Mouse (Mus musculus) CH12.LX (cell line): ENCODE results near the gene Rassf5. TPM values are rescaled to one million over a fixed set of nuclear protein-coding genes. Genes with fewer than 3 reads are reported as not detected.

Experiments used
- DNase-seq: peaks from one replicate; pipeline ENCODE4 v3.0.0-alpha.2; 2013; ENCODE audit errors: extremely low read depth
- H3K27ac ChIP-seq: 2 replicates; pipeline ENCODE4 v1.5.1; 2012; ENCODE audit warnings: low read depth, mild to moderate bottlenecking, control low read depth, moderate library complexity; ENCODE audit not compliant: insufficient read depth
- H3K27me3 ChIP-seq: replicated peaks from 2 replicates; pipeline ENCODE3; 2012; ENCODE audit warnings: inconsistent platforms
- H3K36me3 ChIP-seq, 2 experiments: replicated peaks in 1 of 2; 2 replicates each; pipeline versions ENCODE3 to v1.6.1; 2012; ENCODE audit warnings: inconsistent platforms in 1 of 2, low read length in 1 of 2, mild to moderate bottlenecking in 1 of 2, mixed read lengths in 1 of 2, moderate library complexity in 1 of 2; ENCODE audit not compliant: control insufficient read depth in 1 of 2, insufficient read depth in 1 of 2
- H3K4me1 ChIP-seq, 2 experiments: 2 replicates each; pipeline ENCODE4 v1.6.1; 2012; ENCODE audit warnings: inconsistent platforms in 1 of 2, moderate library complexity in 1 of 2; ENCODE audit not compliant: insufficient read depth in 2 of 2, control insufficient read depth in 1 of 2
- H3K4me2 ChIP-seq: 2 replicates; pipeline ENCODE4 v1.6.1; 2012; ENCODE audit warnings: low read depth, mild to moderate bottlenecking, control low read depth; ENCODE audit not compliant: poor library complexity, insufficient read depth, severe bottlenecking
- H3K4me3 ChIP-seq, 3 experiments: fragments of 150-350 bp in 1 of 3; sonication (generic) in 1 of 3; replicated peaks in 1 of 3; 2 replicates each; pipeline versions ENCODE3 to v1.5.1; 2011 to 2012; ENCODE audit warnings: low read depth in 2 of 3, low read length in 2 of 3, mild to moderate bottlenecking in 2 of 3, moderate library complexity in 2 of 3, control low read depth in 1 of 3, improper control_type of control experiment in 1 of 3, inconsistent platforms in 1 of 3, mixed read lengths in 1 of 3; ENCODE audit not compliant: poor library complexity in 1 of 3
- H3K79me2 ChIP-seq: replicated peaks from 2 replicates; pipeline ENCODE4 v1.6.1; 2012; ENCODE audit warnings: mild to moderate bottlenecking, moderate library complexity; ENCODE audit not compliant: control insufficient read depth, poor library complexity, insufficient read depth, severe bottlenecking; ENCODE audit errors: extremely low read depth
- H3K9ac ChIP-seq: 2 replicates; pipeline ENCODE4 v1.6.1; 2012; ENCODE audit warnings: low read depth, mild to moderate bottlenecking, control low read depth, moderate library complexity; ENCODE audit not compliant: insufficient read depth
- H3K9me3 ChIP-seq: replicated peaks from 2 replicates; pipeline ENCODE3; 2012; ENCODE audit warnings: low read length, inconsistent platforms, mixed read lengths
- CHD1 ChIP-seq: IDR thresholded peaks from 2 replicates; pipeline ENCODE4 v1.6.1; 2012; ENCODE audit warnings: low read depth, low read length, improper control_type of control experiment, inconsistent platforms
- CHD2 ChIP-seq: IDR thresholded peaks from 2 replicates; pipeline ENCODE4 v1.6.1; 2011; ENCODE audit warnings: low read length, improper control_type of control experiment
- E2F4 ChIP-seq: IDR thresholded peaks from 2 replicates; pipeline ENCODE4 v1.6.1; 2011; ENCODE audit warnings: low read depth, low read length, improper control_type of control experiment; ENCODE audit not compliant: insufficient replicate concordance
- ELF1 ChIP-seq: IDR thresholded peaks from 2 replicates; pipeline ENCODE4 v1.6.1; 2014; ENCODE audit warnings: low read depth, mild to moderate bottlenecking, inconsistent platforms, low read length, improper control_type of control experiment
- EP300 ChIP-seq: IDR thresholded peaks from 2 replicates; pipeline ENCODE4 v1.6.1; 2011; ENCODE audit warnings: low read length, improper control_type of control experiment
- HCFC1 ChIP-seq: IDR thresholded peaks from 2 replicates; pipeline ENCODE4 v1.6.1; 2012; ENCODE audit warnings: low read depth, mild to moderate bottlenecking, inconsistent platforms, low read length, improper control_type of control experiment
- JUN ChIP-seq: IDR thresholded peaks from 2 replicates; pipeline ENCODE4 v1.6.1; 2011; ENCODE audit warnings: low read depth, mild to moderate bottlenecking, low read length, improper control_type of control experiment, moderate library complexity; ENCODE audit not compliant: insufficient read depth
- JUND ChIP-seq: conservative IDR thresholded peaks from 2 replicates; pipeline ENCODE4 v1.6.1; 2011; ENCODE audit warnings: low read depth, low read length, improper control_type of control experiment
- KAT2A ChIP-seq: IDR thresholded peaks from 2 replicates; pipeline ENCODE4 v1.6.1; 2012; ENCODE audit warnings: low read length, improper control_type of control experiment, inconsistent platforms; ENCODE audit not compliant: insufficient replicate concordance
- MAX ChIP-seq: IDR thresholded peaks from 2 replicates; pipeline ENCODE4 v1.6.1; 2011; ENCODE audit warnings: low read length, improper control_type of control experiment
- MAZ ChIP-seq: IDR thresholded peaks from 2 replicates; pipeline ENCODE4 v1.6.1; 2012; ENCODE audit warnings: low read depth, mild to moderate bottlenecking, inconsistent platforms, low read length, improper control_type of control experiment, moderate library complexity
- MYC ChIP-seq: IDR thresholded peaks from 2 replicates; pipeline ENCODE4 v1.6.1; 2011; ENCODE audit warnings: low read depth, mild to moderate bottlenecking, improper control_type of control experiment, low read length
- NELFE ChIP-seq: IDR thresholded peaks from 2 replicates; pipeline ENCODE4 v1.6.1; 2011; ENCODE audit warnings: low read depth, low read length, improper control_type of control experiment
- PAX5 ChIP-seq: IDR thresholded peaks from 2 replicates; pipeline ENCODE4 v1.6.1; 2012; ENCODE audit warnings: low read length, inconsistent platforms, mixed read lengths
- POLR2AphosphoS2 ChIP-seq: IDR thresholded peaks from 2 replicates; pipeline ENCODE4 v1.6.1; 2011; ENCODE audit warnings: low read depth, low read length, improper control_type of control experiment
- RCOR1 ChIP-seq: conservative IDR thresholded peaks from 2 replicates; pipeline ENCODE4 v1.6.1; 2012; ENCODE audit warnings: low read depth, mild to moderate bottlenecking, inconsistent platforms, low read length, improper control_type of control experiment
- SIN3A ChIP-seq: IDR thresholded peaks from 2 replicates; pipeline ENCODE4 v1.6.1; 2012; ENCODE audit warnings: low read length, improper control_type of control experiment, inconsistent platforms
- SMC3 ChIP-seq: IDR thresholded peaks from 2 replicates; pipeline ENCODE4 v1.6.1; 2011; ENCODE audit warnings: low read depth, low read length, improper control_type of control experiment
- TBP ChIP-seq: conservative IDR thresholded peaks from 2 replicates; pipeline ENCODE4 v1.6.1; 2011; ENCODE audit warnings: low read depth, low read length, improper control_type of control experiment
- TCF12 ChIP-seq: IDR thresholded peaks from 2 replicates; pipeline ENCODE4 v1.6.1; 2014; ENCODE audit warnings: low read depth, mild to moderate bottlenecking, inconsistent platforms, low read length, improper control_type of control experiment
- ZC3H11A ChIP-seq: IDR thresholded peaks from 2 replicates; pipeline ENCODE4 v1.6.1; 2012; ENCODE audit warnings: low read depth, mild to moderate bottlenecking, inconsistent platforms, low read length, improper control_type of control experiment
- ZMIZ1 ChIP-seq: IDR thresholded peaks from 2 replicates; pipeline ENCODE4 v1.6.1; 2012; ENCODE audit warnings: low read depth, mild to moderate bottlenecking, inconsistent platforms, low read length, improper control_type of control experiment
- ZNF384 ChIP-seq: IDR thresholded peaks from 2 replicates; pipeline ENCODE4 v1.6.1; 2012; ENCODE audit warnings: low read depth, low read length, improper control_type of control experiment, inconsistent platforms
- dilution Hi-C: fragments of 300-500 bp; cut with MboI; formaldehyde crosslinking; loops from 2 replicates; pipeline ENCODE4 v1.14.3; 2020; ENCODE audit warnings: low sequenced_read_pairs; ENCODE audit not compliant: extremely low pct_unique_long_range_greater_than_20kb, extremely low pct_ligation_motif_present
- in situ Hi-C: fragments of 300-500 bp; cut with MboI; formaldehyde crosslinking; loops from 3 replicates; pipeline ENCODE4 v1.14.3; 2019; ENCODE audit warnings: low sequenced_read_pairs, low pct_ligation_motif_present, low pct_unique_long_range_greater_than_20kb, mixed read lengths
- polyA plus RNA-seq: library from polyadenylated mRNA; unstranded; fragments of >175 nt; gene quantifications from 2 replicates; pipeline ENCODE4 v1.2.1, GENCODE M21; 2012; ENCODE audit warnings: low read depth; ENCODE audit not compliant: insufficient read length
- total RNA-seq, 2 experiments: library from RNA; depleted of rRNA; stranded (reverse); fragments of 300-350 nt in 1 of 2; fragments of >200 nt in 1 of 2; gene quantifications; 2 replicates each; pipeline ENCODE4 v1.2.3; 2012 to 2014

Gene Rassf5
- total and polyA plus RNA-seq, 3 experiments: 11.5 to 32.1 (median 16.3) TPM

DNA sequence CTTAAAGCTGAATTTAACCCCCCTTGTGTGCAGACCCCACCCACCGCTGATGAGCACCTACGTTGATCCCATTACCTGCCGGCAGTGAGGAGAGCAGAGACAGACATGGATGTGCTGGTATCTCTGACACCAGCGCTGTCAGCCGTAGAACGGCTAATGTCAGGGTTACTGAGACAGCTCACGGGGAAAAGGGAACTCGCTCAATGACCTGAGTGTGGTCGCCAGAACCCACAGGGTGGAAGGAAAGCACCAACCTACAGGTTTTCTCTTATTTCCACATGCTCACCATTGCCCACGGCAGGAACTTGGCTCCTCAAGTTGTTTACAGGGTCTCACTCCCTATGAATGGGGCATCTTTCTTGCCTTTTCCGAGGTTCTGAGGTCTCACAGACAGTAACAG lies 26.1 kb downstream of the Rassf5 start:
- peaks cover 2% of the 10 kb centered on the region for H3K27me3 ChIP-seq
- dilution Hi-C loops: no loop called here
- no peak overlapping the region for H3K4me2 ChIP-seq
- no peak overlapping the region for H3K27ac ChIP-seq
- H3K9ac ChIP-seq: no peak overlapping the region
- DNase-seq: no peak
- H3K79me2 ChIP-seq: no peaks in the 10 kb centered on the region
- no peaks in the 10 kb centered on the region for H3K36me3 ChIP-seq
- in situ Hi-C loops: loop anchor here (5.0 kb wide), 1 partner anchor 37 kb away; no protein-coding TSS in a partner anchor
- peaks cover 0 to 14% of the 10 kb centered on the region in 2 experiments; a peak in 2 of 4 replicates for H3K4me1 ChIP-seq
- H3K4me3 ChIP-seq: no peak overlapping the region
- no peak for TF ChIP-seq CHD2
- no peak for TF ChIP-seq EP300
- no peak for TF ChIP-seq TBP
- TF ChIP-seq MAX: no peak
- TF ChIP-seq HCFC1: no peak
- no peak for TF ChIP-seq JUN
- no peak for TF ChIP-seq JUND
- TF ChIP-seq ZC3H11A: no peak
- no peak for TF ChIP-seq CHD1
- TF ChIP-seq SMC3: no peak
- TF ChIP-seq ZMIZ1: no peak
- TF ChIP-seq PAX5: no peak
- TF ChIP-seq E2F4: no peak
- H3K9me3 ChIP-seq: no peaks in the 10 kb centered on the region

DNA sequence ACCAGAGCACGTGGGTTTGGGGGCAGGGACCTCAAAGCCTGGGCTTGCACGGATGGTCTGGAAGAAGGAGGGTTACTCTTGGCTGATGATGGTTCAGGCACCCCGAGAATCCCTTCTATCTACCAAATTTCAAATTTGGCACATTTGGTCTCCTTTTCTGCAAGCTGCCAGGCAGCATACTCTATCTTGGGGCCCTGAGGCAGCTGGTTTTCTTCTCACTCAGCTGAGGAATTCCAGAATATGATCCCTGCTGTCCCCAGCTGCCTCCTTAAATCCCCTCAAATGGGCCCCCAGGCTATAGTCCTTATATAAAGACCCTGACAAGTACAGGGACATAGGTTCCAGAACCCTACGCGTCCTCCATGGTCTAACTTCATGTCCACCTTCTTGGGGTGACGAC lies 31.7 kb downstream of the Rassf5 start:
- Histone ChIP-seq H3K9me3 (no peaks in the 10 kb centered on the region), H3K9ac (no peak overlapping the region), H3K4me2 (no peak overlapping the region), H3K27ac (no peak overlapping the region), H3K36me3 (no peaks in the 10 kb centered on the region), H3K4me3 (no peak overlapping the region), H3K79me2 (no peaks in the 10 kb centered on the region), H3K4me1 (peaks cover 0 to 14% of the 10 kb centered on the region in 2 experiments; a peak in 2 of 4 replicates), H3K27me3 (peaks cover 4% of the 10 kb centered on the region)
- TF ChIP-seq MAZ (no peak), KAT2A (no peak), MAX (no peak), SIN3A (no peak), E2F4 (no peak), EP300 (no peak), SMC3 (no peak), NELFE (no peak), ZNF384 (no peak), POLR2AphosphoS2 (no peak), ZMIZ1 (no peak), RCOR1 (no peak), TCF12 (no peak), MYC (no peak), ELF1 (no peak)
- dilution Hi-C loops (no loop called here), in situ Hi-C loops (no loop called here)
- DNase-seq: no peak
